Mouse (Mus musculus) olfactory bulb, adult 2 months (tissue): ENCODE data around the gene Tas2r124.

Experiments used
- CTCF ChIP-seq: fragments of 200-500 bp; IDR thresholded peaks from 2 replicates; pipeline ENCODE4 v1.5.1; 2012; ENCODE audit warnings: low read depth, mild to moderate bottlenecking, low read length, moderate library complexity; ENCODE audit not compliant: insufficient read depth
- POLR2A ChIP-seq: fragments of 200-500 bp; IDR thresholded peaks from 2 replicates; pipeline ENCODE4 v1.6.1; 2012; ENCODE audit warnings: mild to moderate bottlenecking, low read depth, low read length, moderate library complexity; ENCODE audit not compliant: insufficient read depth

DNA sequence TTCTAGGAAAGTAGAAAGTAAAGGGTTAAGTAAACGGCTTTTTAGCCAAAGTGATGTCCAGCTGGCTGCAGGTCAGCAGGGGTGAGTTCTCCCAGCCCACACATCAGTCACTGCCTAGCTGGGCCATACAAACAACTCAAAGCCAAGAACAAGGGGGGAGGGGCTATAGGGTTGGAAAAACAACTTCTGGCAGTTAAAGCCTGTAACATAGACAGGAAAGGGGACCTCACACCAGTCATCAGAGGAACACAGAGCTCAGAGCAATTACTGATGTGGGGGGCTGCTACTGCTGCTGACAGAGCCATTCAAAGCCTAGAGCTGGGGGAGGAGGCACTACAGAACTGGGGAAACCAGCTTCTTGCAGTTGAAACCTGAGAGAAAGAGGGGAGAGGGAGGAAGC, 40.9 kb downstream of the Tas2r124 start:
- no peak for TF ChIP-seq POLR2A
- no peak for TF ChIP-seq CTCF
